18 mouse cellular contexts compared by ENCODE assay signal in the genomic region with DNA sequence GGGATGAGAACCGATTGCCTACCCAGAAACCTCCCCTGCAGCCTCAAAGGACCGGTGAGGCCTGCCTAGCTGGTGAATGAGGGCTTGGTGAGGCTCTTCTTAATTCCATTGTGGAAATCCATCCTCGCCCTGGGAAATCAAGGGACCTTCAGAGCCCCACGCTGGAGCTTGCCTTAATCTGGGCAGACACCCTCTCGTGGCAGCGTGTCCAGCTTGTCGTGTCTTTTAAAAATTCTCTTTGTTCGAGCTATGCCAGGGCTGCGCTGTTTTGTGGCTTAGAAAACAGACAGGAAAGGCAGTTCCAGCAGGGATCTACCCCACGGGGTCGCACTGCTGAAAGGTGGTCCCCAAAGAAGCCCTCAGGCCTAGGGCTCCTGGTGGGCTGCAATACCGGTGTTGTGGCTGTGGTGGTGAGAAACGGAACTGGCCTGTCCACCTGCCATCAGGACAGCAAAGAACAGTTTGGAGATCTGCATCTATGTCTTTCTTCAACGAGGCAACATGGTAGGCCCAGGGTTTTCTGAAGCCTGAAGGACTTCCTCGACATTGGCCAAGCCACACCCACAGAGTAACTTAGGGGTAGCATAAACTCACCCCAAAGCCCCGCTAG.
DNase-seq lines count a peak whose midpoint lies in the region; ATAC-seq lines count a peak whose summit lies in the region.
"Had no signal": no experiment of that assay in that cellular context is flagged by ENCODE, and none has a peak within 500 bp of the region (broad histone marks: within the 10 kb centered on the region; RNA-seq: fewer than 3 reads in every experiment).

No protein-coding gene starts in this region.

- no peak overlapping the region for H3K4me3 ChIP-seq in heart, embryonic 10.5 days
- no peak overlapping the region for H3K4me3 ChIP-seq in embryonic facial prominence, embryonic 14.5 days (ENCODE audit: low read depth, low read length)
- H3K4me3 ChIP-seq in hindbrain, embryonic 11.5 days (ENCODE audit: low read depth, low read length) = no peak overlapping the region
- no peak overlapping the region for H3K4me3 ChIP-seq in midbrain, embryonic 10.5 days
- H3K4me3 ChIP-seq: heart, embryonic 13.5 days; intestine, embryonic 15.5 days; layer of hippocampus, adult 2 months; midbrain, embryonic 12.5 days; neural tube, embryonic 12.5 days; stomach, embryonic 15.5 days had no signal

- no peak for ATAC-seq in embryonic facial prominence, embryonic 14.5 days (ENCODE audit: low read depth)
- no peak for ATAC-seq in hindbrain, embryonic 11.5 days (ENCODE audit: low FRiP score)

- H3K4me1 ChIP-seq in heart, embryonic 10.5 days = no peaks in the 10 kb centered on the region
- 0 out of 2 replicates have a peak, but pooled peaks cover 4% of the 10 kb centered on the region for H3K4me1 ChIP-seq in embryonic facial prominence, embryonic 14.5 days (ENCODE audit: control insufficient read depth, insufficient read depth, low read length)
- H3K4me1 ChIP-seq in hindbrain, embryonic 11.5 days (replicated peaks; ENCODE audit: control insufficient read depth, insufficient read depth, low read length) = no peaks in the 10 kb centered on the region
- peaks cover 28% of the 10 kb centered on the region for H3K4me1 ChIP-seq in midbrain, embryonic 10.5 days
- H3K4me1 ChIP-seq: heart, embryonic 13.5 days; intestine, embryonic 15.5 days; neural tube, embryonic 12.5 days; stomach, embryonic 15.5 days had no signal

- peaks cover 19% of the 10 kb centered on the region; the same call in 1 of the 2 replicates for H3K27me3 ChIP-seq in heart, embryonic 10.5 days (ENCODE audit: insufficient read depth, poor library complexity, severe bottlenecking)
- H3K27me3 ChIP-seq in embryonic facial prominence, embryonic 14.5 days (replicated peaks; ENCODE audit: control insufficient read depth, insufficient read depth, low read length) = no peaks in the 10 kb centered on the region
- H3K27me3 ChIP-seq in hindbrain, embryonic 11.5 days (ENCODE audit: control insufficient read depth, insufficient read depth, low read length) = no peaks in the 10 kb centered on the region; the same call in 1 of the 2 replicates
- H3K27me3 ChIP-seq in midbrain, embryonic 10.5 days (ENCODE audit: low read depth, poor library complexity, severe bottlenecking) = peaks cover 4% of the 10 kb centered on the region; the same call in 1 of the 2 replicates
- H3K27me3 ChIP-seq: CH12.LX; intestine, embryonic 15.5 days; neural tube, embryonic 12.5 days; stomach, embryonic 15.5 days had no signal

- 0 out of 2 replicates have a peak overlapping the region, but pooled peaks have one; percentile 10 for H3K9ac ChIP-seq in embryonic facial prominence, embryonic 14.5 days (ENCODE audit: low read depth, low read length)
- H3K9ac ChIP-seq in hindbrain, embryonic 11.5 days (ENCODE audit: low read depth, low read length) = peak overlapping the region; percentile 27; the same call in 1 of the 2 replicates
- H3K9ac ChIP-seq: heart, embryonic 13.5 days; intestine, embryonic 15.5 days; midbrain, embryonic 12.5 days; neural tube, embryonic 12.5 days; stomach, embryonic 15.5 days had no signal

- 0 out of 2 replicates have a peak, but pooled peaks cover 4% of the 10 kb centered on the region for H3K9me3 ChIP-seq in heart, embryonic 10.5 days
- 0 out of 2 replicates have a peak, but pooled peaks cover 6% of the 10 kb centered on the region for H3K9me3 ChIP-seq in embryonic facial prominence, embryonic 14.5 days (ENCODE audit: control insufficient read depth, low read length)
- H3K9me3 ChIP-seq in hindbrain, embryonic 11.5 days (ENCODE audit: control insufficient read depth, low read length) = no peaks in the 10 kb centered on the region
- H3K9me3 ChIP-seq in midbrain, embryonic 10.5 days (replicated peaks) = peaks cover 8% of the 10 kb centered on the region
- H3K9me3 ChIP-seq: intestine, embryonic 15.5 days; stomach, embryonic 15.5 days had no signal

- 0 out of 2 replicates have a peak overlapping the region, but pooled peaks have one; percentile 32 for H3K27ac ChIP-seq in heart, embryonic 10.5 days
- no peak overlapping the region for H3K27ac ChIP-seq in embryonic facial prominence, embryonic 14.5 days (replicated peaks; ENCODE audit: low read depth, low read length)
- H3K27ac ChIP-seq in hindbrain, embryonic 11.5 days (ENCODE audit: low read depth, low read length) = no peak overlapping the region; the same call in 1 of the 2 replicates
- H3K27ac ChIP-seq in midbrain, embryonic 10.5 days (replicated peaks) = peak overlapping the region; percentile 75
- H3K27ac ChIP-seq: heart, embryonic 13.5 days; intestine, embryonic 15.5 days; kidney, postnatal 0 days; layer of hippocampus, adult 2 months; midbrain, embryonic 12.5 days; neural tube, embryonic 12.5 days; stomach, embryonic 15.5 days had no signal

- WGBS in heart, embryonic 10.5 days = 72% methylated on average over 16 of the region's 16 CpGs
- WGBS in embryonic facial prominence, embryonic 14.5 days = 51% methylated on average over 16 of the region's 16 CpGs
- WGBS in hindbrain, embryonic 11.5 days = 69% methylated on average over 16 of the region's 16 CpGs
- WGBS in midbrain, embryonic 10.5 days = 57% methylated on average over 16 of the region's 16 CpGs

- DNase-seq in heart, embryonic 10.5 days (ENCODE audit: low spot score) = no peak
- no peak for DNase-seq in heart, adult 18-20 months
- no peak for DNase-seq in embryonic facial prominence, embryonic 14.5 days (ENCODE audit: low spot score)
- DNase-seq in hindbrain, embryonic 11.5 days (ENCODE audit: low spot score) = peak; percentile 19
- DNase-seq in midbrain, embryonic 10.5 days (ENCODE audit: low spot score) = peak; percentile 25
- DNase-seq in ovary, postnatal 10 days (ENCODE audit: low spot score) = no peak
- no peak for DNase-seq in layer of hippocampus, postnatal 14 days (ENCODE audit: low spot score in 2 of 2)
- no peak for DNase-seq in spleen, postnatal 4 days (ENCODE audit: low spot score in 2 of 2)
- DNase-seq: adrenal gland, adult 8-10 months; lung, adult 2 months had no signal

- no peaks in the 10 kb centered on the region for H3K36me3 ChIP-seq in heart, embryonic 10.5 days
- no peaks in the 10 kb centered on the region for H3K36me3 ChIP-seq in embryonic facial prominence, embryonic 14.5 days (ENCODE audit: control insufficient read depth, insufficient read depth, low read length)
- no peaks in the 10 kb centered on the region for H3K36me3 ChIP-seq in hindbrain, embryonic 11.5 days (ENCODE audit: control insufficient read depth, insufficient read depth, low read length)
- no peaks in the 10 kb centered on the region for H3K36me3 ChIP-seq in midbrain, embryonic 10.5 days
- H3K36me3 ChIP-seq: heart, embryonic 13.5 days; intestine, embryonic 15.5 days; midbrain, embryonic 12.5 days; neural tube, embryonic 12.5 days; stomach, embryonic 15.5 days had no signal

- H3K4me2 ChIP-seq in embryonic facial prominence, embryonic 14.5 days (ENCODE audit: low read depth, low read length) = no peak overlapping the region
- no peak overlapping the region for H3K4me2 ChIP-seq in hindbrain, embryonic 11.5 days (replicated peaks; ENCODE audit: low read depth, low read length)
- H3K4me2 ChIP-seq: heart, embryonic 13.5 days; intestine, embryonic 15.5 days; midbrain, embryonic 12.5 days; neural tube, embryonic 12.5 days; stomach, embryonic 15.5 days had no signal

Comparison
In these comparisons a context has a peak if more than half of its experiments do, and no peak if none do; other contexts are left out.
1. DNase-seq: peak in hindbrain, embryonic 11.5 days (single experiment) and midbrain, embryonic 10.5 days (single experiment); none in heart, embryonic 10.5 days (single experiment), heart, adult 18-20 months (0 of 2), embryonic facial prominence, embryonic 14.5 days (single experiment), ovary, postnatal 10 days (single experiment), layer of hippocampus, postnatal 14 days (0 of 2) and spleen, postnatal 4 days (0 of 2).
2. H3K27ac ChIP-seq: peak in heart, embryonic 10.5 days (single experiment) and midbrain, embryonic 10.5 days (single experiment); none in embryonic facial prominence, embryonic 14.5 days (single experiment) and hindbrain, embryonic 11.5 days (single experiment).